ENCODE assay signal across 26 mouse cellular contexts in the genomic region with DNA sequence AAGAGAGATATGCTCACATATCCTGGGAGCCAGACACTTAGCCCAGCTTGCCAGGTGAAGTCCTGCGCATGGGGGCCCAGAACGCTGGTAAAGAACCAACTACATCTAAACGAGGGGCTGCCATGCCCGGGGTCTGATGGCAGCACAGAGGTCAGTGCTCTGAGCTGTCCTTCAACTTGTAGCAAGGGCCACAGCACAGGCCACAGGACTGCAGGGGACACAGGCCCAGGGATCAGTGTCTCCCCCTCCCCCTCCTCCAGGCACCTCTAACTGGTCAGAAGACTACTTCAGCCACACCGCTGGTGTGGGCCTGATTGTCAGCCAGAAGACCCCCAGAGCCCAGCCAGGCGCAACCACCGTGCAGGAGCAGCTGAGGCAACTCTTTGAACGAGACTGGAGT. TPM values are rescaled to one million over a fixed set of nuclear protein-coding genes. Genes with fewer than 3 reads are reported as not detected.
A peak's percentile ranks its signal among the peaks of the same experiment; 100 is the strongest.
DNase-seq lines count a peak whose midpoint lies in the region; ATAC-seq lines count a peak whose summit lies in the region.
"Had no signal": no experiment of that assay in that cellular context is flagged by ENCODE, and none has a peak within 500 bp of the region (broad histone marks: within the 10 kb centered on the region; RNA-seq: fewer than 3 reads in every experiment).

No protein-coding gene starts in this region.

- H3K27me3 ChIP-seq in neural tube, embryonic 11.5 days (ENCODE audit: control insufficient read depth, insufficient read depth, low read length) = no peaks in the 10 kb centered on the region
- H3K27me3 ChIP-seq: embryonic facial prominence, embryonic 12.5 days; embryonic facial prominence, embryonic 15.5 days; forebrain, embryonic 13.5 days had no signal

- no peak overlapping the region for H3K4me3 ChIP-seq in neural tube, embryonic 11.5 days (ENCODE audit: low read depth, low read length)
- H3K4me3 ChIP-seq: embryonic facial prominence, embryonic 12.5 days; embryonic facial prominence, embryonic 15.5 days; forebrain, embryonic 13.5 days; heart, embryonic 13.5 days had no signal

- DNase-seq in heart, adult 11 months = peak; percentile 79
- DNase-seq in heart, adult 18-20 months = no peak
- peak; percentile 8 for DNase-seq in neural tube, embryonic 11.5 days (ENCODE audit: low spot score)
- DNase-seq in neural tube, embryonic 10.5 days (ENCODE audit: extremely low spot score, low spot score) = no peak
- peak; percentile 5 for DNase-seq in thymus, postnatal 4 days
- no peak for DNase-seq in thymus, adult 18-20 months
- DNase-seq: adrenal gland, adult 2 months; adrenal gland, postnatal 14 days; cerebellum, adult 11 months; cerebellum, adult 2 months; cerebellum, adult 9-11 months; cerebellum, postnatal 25 days; gastrocnemius, postnatal 10 days; heart, postnatal 14 days; heart, postnatal 4 days had no signal

- H3K27ac ChIP-seq in neural tube, embryonic 11.5 days (ENCODE audit: low read depth, low read length) = no peak overlapping the region
- H3K27ac ChIP-seq: embryonic facial prominence, embryonic 12.5 days; embryonic facial prominence, embryonic 15.5 days; forebrain, embryonic 13.5 days; heart, embryonic 13.5 days; hindbrain, embryonic 14.5 days; hindbrain, postnatal 0 days had no signal

- no peaks in the 10 kb centered on the region for H3K36me3 ChIP-seq in neural tube, embryonic 11.5 days (ENCODE audit: control insufficient read depth, insufficient read depth, low read length)
- H3K36me3 ChIP-seq: embryonic facial prominence, embryonic 12.5 days; embryonic facial prominence, embryonic 15.5 days; heart, embryonic 13.5 days had no signal

- no peak overlapping the region for H3K4me2 ChIP-seq in neural tube, embryonic 11.5 days (ENCODE audit: low read depth)
- H3K4me2 ChIP-seq: embryonic facial prominence, embryonic 12.5 days; embryonic facial prominence, embryonic 15.5 days; forebrain, embryonic 13.5 days; heart, embryonic 13.5 days; hindbrain, embryonic 14.5 days had no signal

- H3K4me1 ChIP-seq in neural tube, embryonic 11.5 days (ENCODE audit: control insufficient read depth, insufficient read depth, low read length) = no peaks in the 10 kb centered on the region
- H3K4me1 ChIP-seq: embryonic facial prominence, embryonic 12.5 days; embryonic facial prominence, embryonic 15.5 days; forebrain, embryonic 13.5 days had no signal

- H3K9me3 ChIP-seq in neural tube, embryonic 11.5 days (ENCODE audit: control insufficient read depth, low read length) = no peaks in the 10 kb centered on the region
- H3K9me3 ChIP-seq: embryonic facial prominence, embryonic 12.5 days; embryonic facial prominence, embryonic 15.5 days; forebrain, embryonic 13.5 days; heart, embryonic 13.5 days had no signal

- WGBS in neural tube, embryonic 11.5 days = 88% methylated on average over 8 of the region's 8 CpGs

- ATAC-seq in neural tube, embryonic 11.5 days (ENCODE audit: insufficient read depth, low FRiP score, low TSS enrichment) = no peak
- ATAC-seq: CD4-positive, CD25-positive, alpha-beta regulatory T cell, adult 4 months; forebrain, embryonic 13.5 days; forebrain, embryonic 16.5 days; hindbrain, postnatal 0 days; inflammation-experienced regulatory T-cells, adult 6 months had no signal

- H3K9ac ChIP-seq in neural tube, embryonic 11.5 days (ENCODE audit: low read length) = no peak overlapping the region
- H3K9ac ChIP-seq: embryonic facial prominence, embryonic 12.5 days; embryonic facial prominence, embryonic 15.5 days; forebrain, embryonic 13.5 days; heart, embryonic 13.5 days; hindbrain, embryonic 14.5 days had no signal

RNA-seq across cellular contexts. Expression of a gene that starts 7.7 kb away (rescaled TPM):
- total RNA-seq in heart, adult 18-20 months (2021) = 1 to 10 TPM; 6.0 to 7.8 TPM
- polyA plus RNA-seq in neural tube, embryonic 11.5 days (2014; fragmentation: Nextera tagmentation; extraction: Ambion mirVana) = 3.8 and 4.9 TPM in 2 replicates
- polyA plus RNA-seq: C2C12 had no signal

RNA-seq across cellular contexts. Expression of a gene that starts 34.3 kb away (rescaled TPM):
- total RNA-seq in heart, adult 18-20 months (2021) = 10 to 100 TPM; 15.3 to 16.6 TPM
- polyA plus RNA-seq in neural tube, embryonic 11.5 days (2014; fragmentation: Nextera tagmentation; extraction: Ambion mirVana) = 0.26 and 0.61 TPM in 2 replicates
- total RNA-seq: common myeloid progenitor, adult 5-6 weeks had no signal
- polyA plus RNA-seq: CD4-positive, CD25-positive, alpha-beta regulatory T cell, adult 4 months; inflammation-experienced regulatory T-cells, adult 6 months had no signal

RNA-seq across cellular contexts. Expression of a gene that starts 40.6 kb away (rescaled TPM):
- total RNA-seq in heart, adult 18-20 months (2021) = 1 to 10 TPM; 2.0 to 2.2 TPM
- polyA plus RNA-seq in neural tube, embryonic 11.5 days (2014; fragmentation: Nextera tagmentation; extraction: Ambion mirVana) = 13.6 and 14.0 TPM in 2 replicates

RNA-seq across cellular contexts. Expression of a gene that starts 47.9 kb away (rescaled TPM):
- 10 to 100 TPM; 10.1 to 11.1 TPM for total RNA-seq in heart, adult 18-20 months (2021)
- 10.2 and 10.7 TPM in 2 replicates for polyA plus RNA-seq in neural tube, embryonic 11.5 days (2014; fragmentation: Nextera tagmentation; extraction: Ambion mirVana)

Comparison
In these comparisons a context has a peak if more than half of its experiments do, and no peak if none do; other contexts are left out.
1. DNase-seq: peak in heart, adult 11 months (single experiment), neural tube, embryonic 11.5 days (single experiment) and thymus, postnatal 4 days (single experiment); none in heart, adult 18-20 months (0 of 2), neural tube, embryonic 10.5 days (single experiment) and thymus, adult 18-20 months (0 of 2).